Mouse (Mus musculus) embryo, embryonic 11 days (tissue): ENCODE data around the gene Usp43.

Source experiments
- DNase-seq: peaks from one replicate; pipeline ENCODE4 v3.0.0-alpha.2; 2015

Usp43 gene

DNA sequence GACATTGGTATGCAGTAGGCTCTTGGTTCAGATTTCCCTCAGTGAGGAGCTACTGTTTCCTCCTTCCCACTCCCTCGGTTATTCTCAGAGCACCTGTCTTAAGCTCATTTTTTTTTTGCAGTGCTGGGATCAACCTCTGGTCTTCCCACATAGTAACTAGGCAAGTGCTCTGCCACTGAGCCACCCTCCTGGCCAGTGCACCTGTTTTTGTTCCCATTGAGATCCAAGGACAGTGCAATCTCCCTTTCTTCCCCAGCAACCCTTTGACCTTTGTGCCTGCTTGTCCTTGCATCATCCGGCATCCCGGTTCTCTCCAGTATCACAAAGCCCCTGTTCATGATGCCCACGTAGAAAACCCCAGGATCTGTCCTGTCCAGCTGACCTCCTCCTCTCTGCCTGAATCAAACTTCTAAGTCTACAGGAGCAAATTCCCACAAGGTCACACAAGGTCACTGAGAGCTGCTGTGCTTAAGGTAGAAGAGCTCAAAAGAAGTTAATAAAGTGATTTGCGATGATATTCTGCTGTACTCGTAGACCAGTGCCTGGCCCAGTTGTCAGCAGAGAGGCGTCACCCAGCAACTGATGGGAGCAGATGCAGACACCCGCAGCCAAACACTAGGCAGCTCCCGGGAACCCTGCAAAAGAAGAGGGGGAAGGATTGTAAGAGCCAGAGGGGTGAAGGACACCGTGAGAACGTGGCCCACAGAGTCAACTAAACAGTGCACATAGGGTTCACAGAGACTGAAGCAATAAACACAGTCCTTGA lies 114.9 kb downstream of the Usp43 start:
- no peak for DNase-seq

DNA sequence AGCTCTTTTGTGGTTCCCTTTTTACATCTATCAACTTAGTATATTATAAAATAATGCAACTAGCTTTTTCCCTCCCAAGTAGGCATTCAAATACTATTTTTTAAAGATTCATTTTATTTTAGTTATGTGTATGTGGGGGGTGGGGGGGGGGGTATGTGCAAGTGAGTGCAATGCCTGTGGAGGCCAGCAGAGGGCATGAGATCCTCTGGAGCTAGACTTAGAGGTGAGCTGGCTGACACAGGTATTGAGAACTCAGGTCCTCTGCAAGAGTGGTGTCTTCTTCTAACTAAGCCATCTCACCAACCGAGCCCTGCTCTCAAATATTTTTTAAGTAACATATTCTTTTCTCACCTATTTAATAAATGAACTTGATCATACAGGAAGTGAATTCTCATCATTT lies 116.4 kb downstream of the Usp43 start:
- no peak for DNase-seq
